Mouse (Mus musculus) testis, adult 2 months (tissue): Measurements from ENCODE around the gene Pmepa1.

Source experiments
- CTCF ChIP-seq: fragments of 200-500 bp; IDR thresholded peaks from 2 replicates; pipeline ENCODE4 v1.5.1; 2012; ENCODE audit warnings: low read depth, mild to moderate bottlenecking, inconsistent platforms, low read length, moderate library complexity; ENCODE audit not compliant: control insufficient read depth, insufficient read depth, insufficient replicate concordance
- POLR2A ChIP-seq: fragments of 200-500 bp; IDR thresholded peaks from 2 replicates; pipeline ENCODE4 v1.6.1; 2012; ENCODE audit warnings: low read depth, mild to moderate bottlenecking, inconsistent platforms, low read length, moderate library complexity; ENCODE audit not compliant: control insufficient read depth

DNA sequence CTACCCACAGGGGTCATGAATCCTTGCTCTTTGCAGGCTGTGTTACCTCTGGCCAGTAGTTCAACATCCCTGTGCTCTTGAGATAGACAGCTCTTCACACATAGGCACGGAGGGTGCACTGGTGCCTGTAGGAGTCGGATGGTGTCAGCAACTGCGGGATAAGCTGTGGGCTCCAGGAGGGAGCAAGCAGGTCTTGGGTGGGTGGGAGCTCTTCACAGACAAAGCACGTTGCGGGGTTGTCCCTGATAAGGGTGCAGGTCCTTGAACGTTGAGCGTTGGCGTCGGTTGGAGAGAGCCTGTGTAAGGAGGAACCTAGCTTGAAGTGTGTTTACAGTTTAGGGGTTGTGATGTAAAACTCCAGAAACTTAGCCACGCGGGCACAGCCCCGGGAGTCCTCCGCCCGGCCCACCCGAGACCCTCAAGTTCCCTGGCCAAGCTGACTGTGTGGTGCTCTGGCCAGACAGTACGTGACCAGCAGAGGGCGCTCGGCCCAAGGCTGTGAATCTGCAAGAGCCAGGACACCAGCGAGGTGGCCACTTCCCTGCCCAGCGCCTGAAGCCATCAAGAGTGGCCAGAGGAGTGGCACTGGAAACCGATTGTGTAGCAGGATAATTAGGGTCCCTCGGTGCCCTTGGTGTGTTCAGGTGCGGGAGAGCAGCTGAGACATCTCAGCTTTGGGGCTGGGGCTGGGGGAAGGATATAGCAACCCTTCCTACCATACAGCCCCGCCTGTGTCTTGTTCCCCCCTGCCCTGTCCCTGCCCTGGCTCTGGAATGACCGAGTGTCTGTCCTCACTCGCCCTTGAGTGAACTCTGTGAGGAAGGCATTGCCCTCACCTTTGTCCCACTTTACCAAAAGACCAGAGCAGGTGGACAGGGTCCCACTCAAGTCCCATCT is 90.0 kb downstream of the Pmepa1 start:
- TF ChIP-seq CTCF (peak; percentile 96), POLR2A (no peak)
